Mouse (Mus musculus) heart, adult 2 months (tissue): ENCODE data around the gene Otop2. TPM values are rescaled to one million over a fixed set of nuclear protein-coding genes. Genes with fewer than 3 reads are reported as not detected.

Experiments used
- DNase-seq, 2 experiments: peaks; one replicate each; pipeline ENCODE4 v3.0.0; 2021
- H3K27ac ChIP-seq: fragments of 200-600 bp; 2 replicates; pipeline ENCODE4 v1.8.1; 2022
- H3K27me3 ChIP-seq: fragments of 200-500 bp; 2 replicates; pipeline ENCODE4 v1.6.1; 2012; ENCODE audit warnings: mild to moderate bottlenecking, low read length, inconsistent platforms, mixed read lengths; ENCODE audit not compliant: control insufficient read depth, insufficient read depth
- H3K36me3 ChIP-seq: fragments of 200-500 bp; 2 replicates; pipeline ENCODE4 v1.6.1; 2012; ENCODE audit warnings: low read length, inconsistent platforms; ENCODE audit not compliant: control insufficient read depth, insufficient read depth
- H3K4me1 ChIP-seq: fragments of 200-500 bp; 2 replicates; pipeline ENCODE4 v1.6.1; 2011; ENCODE audit warnings: low read length; ENCODE audit not compliant: control insufficient read depth, insufficient read depth
- H3K4me3 ChIP-seq: fragments of 200-600 bp; 2 replicates; pipeline ENCODE4 v1.8.1; 2022
- H3K79me2 ChIP-seq: fragments of 200-500 bp; replicated peaks from 2 replicates; pipeline ENCODE4 v1.6.1; 2012; ENCODE audit warnings: mild to moderate bottlenecking, inconsistent platforms, low read length, moderate library complexity, mixed read lengths; ENCODE audit not compliant: control insufficient read depth, insufficient read depth
- H3K9ac ChIP-seq: fragments of 200-500 bp; 2 replicates; pipeline ENCODE4 v1.6.1; 2012; ENCODE audit warnings: low read depth, mild to moderate bottlenecking, control low read depth, inconsistent platforms, low read length, mixed read lengths
- CTCF ChIP-seq: fragments of 200-600 bp; IDR thresholded peaks from 2 replicates; pipeline ENCODE4 v1.8.1; 2022; ENCODE audit warnings: antibody characterized with exemption, mild to moderate bottlenecking, moderate library complexity
- EP300 ChIP-seq: fragments of 200-500 bp; IDR thresholded peaks from 2 replicates; pipeline ENCODE4 v1.6.1; 2011; ENCODE audit warnings: low read depth, low read length, control low read depth; ENCODE audit not compliant: insufficient read depth
- POLR2A ChIP-seq: fragments of 200-500 bp; IDR thresholded peaks from 2 replicates; pipeline ENCODE4 v1.6.1; 2011; ENCODE audit warnings: mild to moderate bottlenecking, low read depth, low read length, control low read depth; ENCODE audit not compliant: insufficient read depth
- WGBS: fragments of 180-500 bp; shearing (Covaris S2); methylation state at CpG from one replicate; pipeline ENCODE4 v1.1.7; 2018; 5-methylcytosine and 5-hydroxymethylcytosine counted together
- intact Hi-C: fragments of 180-260 bp; cut with DNase I; formaldehyde crosslinking; loops from one replicate; pipeline ENCODE4 v1.15.1; 2025
- polyA plus RNA-seq: library from polyadenylated mRNA; depleted of rRNA; stranded (reverse); fragments of >200 nt; gene quantifications from 2 replicates; pipeline ENCODE4 v1.2.3, GENCODE M21; 2012
- total RNA-seq, 2 experiments: library from RNA; stranded (reverse); gene quantifications; 2 replicates each; pipeline ENCODE4 v1.2.3; 2021

Otop2 gene
- total and polyA plus RNA-seq, 3 experiments: not detected

DNA sequence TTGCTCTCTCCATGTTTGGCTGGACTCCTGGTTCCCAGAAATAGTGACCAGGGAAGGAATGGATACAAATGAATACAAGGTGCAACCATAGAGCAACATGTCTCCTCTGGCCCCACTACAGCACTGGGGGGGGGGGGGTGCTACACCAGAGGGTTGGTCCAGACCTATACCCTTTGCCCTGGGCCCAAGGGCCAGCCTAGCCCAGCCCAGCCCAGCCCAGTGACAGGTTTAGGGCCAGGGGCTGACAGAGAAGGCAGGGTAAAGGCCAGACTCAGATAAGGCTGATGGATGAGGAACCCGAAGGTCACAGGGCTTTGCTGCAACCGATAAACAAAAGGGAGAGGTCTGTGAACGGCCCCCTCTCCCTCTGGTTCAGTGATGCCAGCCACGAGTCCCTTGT lies 43.0 kb downstream of the Otop2 start:
- no peaks in the 10 kb centered on the region; the same call in 1 of the 2 replicates for H3K27me3 ChIP-seq
- no peak for DNase-seq
- no peak overlapping the region for H3K27ac ChIP-seq
- H3K4me1 ChIP-seq: no peaks in the 10 kb centered on the region
- H3K79me2 ChIP-seq: no peaks in the 10 kb centered on the region
- 62% methylated on average over 4 of the region's 4 CpGs for WGBS
- TF ChIP-seq EP300: no peak
- TF ChIP-seq POLR2A: no peak
- no peak for TF ChIP-seq CTCF
- H3K9ac ChIP-seq: no peak overlapping the region
- intact Hi-C loops: loop anchor here (5.0 kb wide), 1 partner anchor 38 kb away; no protein-coding TSS in a partner anchor
- no peaks in the 10 kb centered on the region for H3K36me3 ChIP-seq
- H3K4me3 ChIP-seq: no peak overlapping the region

DNA sequence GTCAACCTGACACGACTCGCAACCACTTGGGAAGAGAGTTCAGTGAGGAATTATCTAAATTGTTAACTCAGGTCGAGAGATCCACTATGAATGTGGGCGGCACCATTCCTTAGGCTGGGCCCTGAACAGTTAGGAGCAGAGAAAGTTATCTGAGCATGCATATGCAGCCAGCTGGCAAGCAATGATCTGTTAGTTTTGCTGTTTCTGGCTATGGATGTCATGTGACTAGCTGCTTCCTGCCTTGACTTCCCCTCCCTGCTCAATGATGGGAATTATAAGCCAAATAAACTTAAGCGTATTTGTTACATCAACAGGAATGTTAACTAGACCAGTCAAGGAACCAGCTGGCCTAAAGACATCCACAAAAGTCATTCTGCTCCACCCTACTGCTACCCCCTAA lies 46.4 kb downstream of the Otop2 start:
- intact Hi-C loops: loop anchor here (5.0 kb wide), 1 partner anchor 41 kb away; no protein-coding TSS in a partner anchor
- H3K27me3 ChIP-seq: no peaks in the 10 kb centered on the region
- WGBS: 79% methylated on average over 5 of the region's 5 CpGs

DNA sequence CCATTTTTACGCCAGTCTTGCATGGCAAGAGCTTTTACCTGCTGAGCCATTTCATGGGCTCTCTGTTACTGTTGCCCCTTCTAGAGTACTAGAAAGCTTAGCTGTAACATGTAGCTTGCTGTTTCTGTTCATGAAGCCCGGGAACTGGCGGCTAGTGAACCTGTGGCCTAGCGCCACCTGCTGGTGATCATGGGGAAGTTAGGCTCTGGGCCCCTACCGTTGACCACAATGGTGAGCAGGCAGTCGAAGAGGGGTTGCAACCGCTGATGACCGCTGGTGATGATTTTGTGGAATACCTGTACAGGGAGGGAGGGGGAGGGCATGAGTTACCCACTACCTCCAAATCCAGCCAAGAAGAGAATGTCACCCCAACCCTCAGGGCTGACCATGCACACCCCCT lies 47.2 kb downstream of the Otop2 start:
- H3K79me2 ChIP-seq: no peaks in the 10 kb centered on the region
- WGBS: 13% methylated on average over 8 of the region's 8 CpGs
- peak; percentile 66 to 73 for DNase-seq
- no peaks in the 10 kb centered on the region; the same call in 1 of the 2 replicates for H3K4me1 ChIP-seq
- H3K27ac ChIP-seq: no peak overlapping the region
- H3K4me3 ChIP-seq: no peak overlapping the region
- TF ChIP-seq EP300 (peak; percentile 64; the same call in 1 of the 2 replicates), POLR2A (no peak), CTCF (peak; percentile 97)
- H3K27me3 ChIP-seq: no peaks in the 10 kb centered on the region
- H3K36me3 ChIP-seq: no peaks in the 10 kb centered on the region
- no peak overlapping the region for H3K9ac ChIP-seq
- intact Hi-C loops: loop anchor here (1.0 to 5.0 kb wide), 3 partner anchors 32 to 151 kb away; partner anchors contain the start of gene Ush1g

More for the DNA sequence above, 46.4 kb downstream of the Otop2 start:
- TF ChIP-seq CTCF: no peak
- TF ChIP-seq EP300: no peak
- TF ChIP-seq POLR2A: no peak
- Histone ChIP-seq H3K4me1 (no peaks in the 10 kb centered on the region), H3K36me3 (no peaks in the 10 kb centered on the region), H3K9ac (no peak overlapping the region), H3K4me3 (no peak overlapping the region), H3K27ac (no peak overlapping the region), H3K79me2 (no peaks in the 10 kb centered on the region)
- DNase-seq: no peak

DNA sequence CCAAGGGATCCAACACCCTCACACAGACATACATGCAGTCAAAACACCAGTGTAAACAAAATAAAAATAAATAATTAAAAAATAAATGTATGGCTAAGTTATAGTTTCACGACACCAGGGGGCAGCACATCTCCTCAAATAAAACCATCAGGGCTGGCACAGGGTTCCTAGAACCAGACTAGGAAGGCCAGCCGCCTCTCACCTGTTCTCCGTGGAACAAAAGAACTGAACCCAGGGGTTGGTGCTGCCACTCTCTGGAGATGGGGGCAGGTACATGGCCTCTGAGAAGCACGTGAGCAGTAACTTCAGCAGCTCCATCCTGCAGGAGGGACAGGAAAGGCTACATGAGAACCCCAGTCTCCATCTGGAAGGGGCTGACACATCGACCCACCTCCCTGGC lies 51.5 kb downstream of the Otop2 start:
- H3K36me3 ChIP-seq: no peaks in the 10 kb centered on the region
- TF ChIP-seq CTCF (peak; percentile 84), POLR2A (no peak)
- no peak overlapping the region for H3K27ac ChIP-seq
- H3K79me2 ChIP-seq: no peaks in the 10 kb centered on the region
- intact Hi-C loops: loop anchor here (1.0 to 5.0 kb wide), 3 partner anchors 44 to 116 kb away; partner anchors contain the start of gene Mrpl58
- WGBS: 6% methylated on average over 5 of the region's 5 CpGs
- H3K27me3 ChIP-seq: no peaks in the 10 kb centered on the region
- DNase-seq: peak; percentile 66 to 79
- H3K9ac ChIP-seq: no peak overlapping the region
- no peak overlapping the region for H3K4me3 ChIP-seq
- H3K4me1 ChIP-seq: no peaks in the 10 kb centered on the region; the same call in 1 of the 2 replicates

DNA sequence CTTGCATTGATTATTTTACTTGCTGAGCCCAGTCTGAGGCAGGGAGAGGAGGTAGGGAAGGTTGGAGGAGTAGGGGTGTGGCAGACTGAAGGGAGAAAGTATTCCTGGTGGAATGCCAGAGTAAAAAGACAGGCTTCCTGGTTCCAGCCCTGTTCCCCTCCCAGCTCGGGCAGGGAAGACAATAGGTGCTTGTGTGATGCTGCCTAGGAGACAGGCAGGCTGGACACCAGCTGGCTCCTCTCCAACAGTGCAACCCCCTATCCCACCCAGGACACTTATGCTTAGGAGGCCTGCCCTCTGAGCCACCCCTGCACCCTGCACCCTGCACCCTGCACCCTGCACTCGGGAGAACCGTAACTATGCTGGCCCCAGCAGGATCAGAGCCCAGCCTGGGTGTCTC lies 52.3 kb downstream of the Otop2 start:
- no peaks in the 10 kb centered on the region for H3K27me3 ChIP-seq
- intact Hi-C loops: loop anchor here (2.0 to 5.0 kb wide), 2 partner anchors 44 to 68 kb away; partner anchors contain the start of gene Mrpl58
- H3K4me1 ChIP-seq: no peaks in the 10 kb centered on the region; the same call in 1 of the 2 replicates
- H3K4me3 ChIP-seq: no peak overlapping the region
- H3K27ac ChIP-seq: no peak overlapping the region
- no peaks in the 10 kb centered on the region for H3K79me2 ChIP-seq
- TF ChIP-seq POLR2A: no peak
- TF ChIP-seq EP300: no peak
- no peak for TF ChIP-seq CTCF
- DNase-seq: no peak
- H3K9ac ChIP-seq: no peak overlapping the region
- 50% methylated on average over 3 of the region's 3 CpGs for WGBS
- no peaks in the 10 kb centered on the region for H3K36me3 ChIP-seq

DNA sequence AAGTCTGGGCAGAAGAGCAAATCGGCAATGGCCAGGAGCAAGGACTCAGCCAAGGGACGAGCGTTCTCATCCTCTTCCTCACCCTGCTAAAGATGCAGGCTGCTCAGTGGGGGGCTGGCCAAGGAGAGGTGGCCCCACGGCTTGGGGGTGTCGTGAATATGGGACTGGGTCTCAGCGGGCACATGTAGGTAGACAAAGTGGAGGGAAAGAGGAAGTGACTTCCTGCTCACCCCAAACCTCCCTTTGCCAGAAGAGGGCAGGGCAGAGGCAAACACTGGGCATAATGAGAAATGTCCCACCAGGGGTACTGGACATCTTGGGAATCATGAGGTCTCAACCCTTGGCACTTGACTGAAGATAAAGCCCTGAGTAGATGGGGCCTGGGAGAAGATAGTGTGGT lies 52.8 kb downstream of the Otop2 start:
- no peak for DNase-seq
- intact Hi-C loops: loop anchor here (2.0 to 5.0 kb wide), 2 partner anchors 43 to 68 kb away; partner anchors contain the start of gene Mrpl58
- Histone ChIP-seq H3K9ac (no peak overlapping the region), H3K79me2 (no peaks in the 10 kb centered on the region), H3K36me3 (no peaks in the 10 kb centered on the region), H3K27ac (no peak overlapping the region), H3K4me3 (no peak overlapping the region), H3K27me3 (no peaks in the 10 kb centered on the region), H3K4me1 (no peaks in the 10 kb centered on the region; the same call in 1 of the 2 replicates)
- 44% methylated on average over 6 of the region's 6 CpGs for WGBS
- TF ChIP-seq POLR2A (no peak), CTCF (peak; percentile 25), EP300 (no peak)
